Mouse (Mus musculus): ENCODE measurements around the gene Ddx54. TPM values are rescaled to one million over a fixed set of nuclear protein-coding genes. Genes with fewer than 3 reads are reported as not detected.
A peak's percentile ranks its signal among the peaks of the same experiment; 100 is the strongest.

Gene Ddx54
- polyA plus RNA-seq, 1 experiment from 2014 or later: 22.9 TPM

GRCm38 (mm10) chr5:120612822-120613604 lies 474 bp downstream of the Ddx54 start:
- peaks cover 39% of the 10 kb centered on the region for H3K36me3 ChIP-seq
- peak overlapping the region; percentile 76 for H3K27ac ChIP-seq
- peaks cover 6% of the 10 kb centered on the region for H3K9me3 ChIP-seq (replicated peaks)
- peaks cover 27% of the 10 kb centered on the region for H3K4me1 ChIP-seq (replicated peaks)
- H3K4me3 ChIP-seq (replicated peaks): peak overlapping the region; percentile 75
- no peaks in the 10 kb centered on the region for H3K27me3 ChIP-seq
- H3K4me2 ChIP-seq: peak overlapping the region; percentile 83
- ATAC-seq (ENCODE audit: low read depth) (peak; percentile 88), DNase-seq (peak; percentile 100)
- under 1% methylated on average over 69 of the region's 69 CpGs for WGBS (ENCODE audit: insufficient replicate concordance)
- peak overlapping the region; percentile 75 for H3K9ac ChIP-seq

- DNase-seq (no peak), ATAC-seq (ENCODE audit: low read depth) (no peak)
- WGBS (ENCODE audit: insufficient replicate concordance): 86% methylated on average over 4 of the region's 4 CpGs
- Histone ChIP-seq H3K27me3 (no peaks in the 10 kb centered on the region), H3K4me1 (replicated peaks) (peaks cover 25% of the 10 kb centered on the region), H3K9me3 (replicated peaks) (peaks cover 6% of the 10 kb centered on the region), H3K27ac (no peak overlapping the region), H3K4me3 (replicated peaks) (no peak overlapping the region), H3K9ac (no peak overlapping the region), H3K36me3 (peaks cover 61% of the 10 kb centered on the region), H3K4me2 (no peak overlapping the region)
Measured at GRCm38 (mm10) chr5:120615903-120616302, 3.4 kb downstream of the Ddx54 start.

- no peak overlapping the region for H3K4me3 ChIP-seq (replicated peaks)
- ATAC-seq (ENCODE audit: low read depth): no peak
- 88% methylated on average over 12 of the region's 12 CpGs for WGBS (ENCODE audit: insufficient replicate concordance)
- H3K27ac ChIP-seq: no peak overlapping the region
- H3K27me3 ChIP-seq: no peaks in the 10 kb centered on the region
- H3K4me2 ChIP-seq: no peak overlapping the region
- H3K9ac ChIP-seq: no peak overlapping the region
- peaks cover 6% of the 10 kb centered on the region for H3K9me3 ChIP-seq (replicated peaks)
- peaks cover 8% of the 10 kb centered on the region for H3K4me1 ChIP-seq (replicated peaks)
- H3K36me3 ChIP-seq: peaks cover 90% of the 10 kb centered on the region
- no peak for DNase-seq
Measured at GRCm38 (mm10) chr5:120618778-120619177, 6.2 kb downstream of the Ddx54 start.

- WGBS (ENCODE audit: insufficient replicate concordance): 17% methylated on average over 5 of the region's 5 CpGs
- Histone ChIP-seq H3K27me3 (no peaks in the 10 kb centered on the region), H3K4me3 (replicated peaks) (no peak overlapping the region), H3K36me3 (peaks cover 94% of the 10 kb centered on the region), H3K4me1 (replicated peaks) (peaks cover 4% of the 10 kb centered on the region), H3K9me3 (replicated peaks) (peaks cover 6% of the 10 kb centered on the region), H3K4me2 (no peak overlapping the region), H3K27ac (no peak overlapping the region), H3K9ac (no peak overlapping the region)
- DNase-seq (peak; percentile 46), ATAC-seq (ENCODE audit: low read depth) (no peak)
Measured at GRCm38 (mm10) chr5:120619201-120619600, 6.7 kb downstream of the Ddx54 start.

- peaks cover 6% of the 10 kb centered on the region for H3K9me3 ChIP-seq (replicated peaks)
- no peaks in the 10 kb centered on the region for H3K4me1 ChIP-seq (replicated peaks)
- ATAC-seq (ENCODE audit: low read depth) (peak; percentile 8; the same call in 1 of the 2 replicates), DNase-seq (peak; percentile 70)
- H3K4me2 ChIP-seq: no peak overlapping the region
- H3K27me3 ChIP-seq: no peaks in the 10 kb centered on the region
- no peak overlapping the region for H3K27ac ChIP-seq
- H3K9ac ChIP-seq: no peak overlapping the region
- no peak overlapping the region for H3K4me3 ChIP-seq (replicated peaks)
- H3K36me3 ChIP-seq: peaks cover 100% of the 10 kb centered on the region
- 66% methylated on average over 18 of the region's 18 CpGs for WGBS (ENCODE audit: insufficient replicate concordance)
Measured at GRCm38 (mm10) chr5:120620375-120621077, 8.0 kb downstream of the Ddx54 start.

GRCm38 (mm10) chr5:120621078-120621765 lies 8.7 kb downstream of the Ddx54 start:
- no peaks in the 10 kb centered on the region for H3K27me3 ChIP-seq
- no peak overlapping the region for H3K9ac ChIP-seq
- no peaks in the 10 kb centered on the region for H3K4me1 ChIP-seq (replicated peaks)
- H3K9me3 ChIP-seq (replicated peaks): no peaks in the 10 kb centered on the region
- H3K36me3 ChIP-seq: peaks cover 100% of the 10 kb centered on the region
- 80% methylated on average over 23 of the region's 23 CpGs for WGBS (ENCODE audit: insufficient replicate concordance)
- H3K27ac ChIP-seq: no peak overlapping the region
- no peak overlapping the region for H3K4me2 ChIP-seq
- no peak for DNase-seq
- no peak for ATAC-seq (ENCODE audit: low read depth)
- H3K4me3 ChIP-seq (replicated peaks): no peak overlapping the region

- Histone ChIP-seq H3K4me2 (no peak overlapping the region), H3K4me3 (replicated peaks) (no peak overlapping the region), H3K9ac (no peak overlapping the region), H3K4me1 (replicated peaks) (no peaks in the 10 kb centered on the region; the same call in 1 of the 2 replicates), H3K27ac (no peak overlapping the region), H3K36me3 (peaks cover 100% of the 10 kb centered on the region), H3K9me3 (replicated peaks) (no peaks in the 10 kb centered on the region), H3K27me3 (no peaks in the 10 kb centered on the region)
- DNase-seq (no peak), ATAC-seq (ENCODE audit: low read depth) (no peak)
- WGBS (ENCODE audit: insufficient replicate concordance): 79% methylated on average over 10 of the region's 10 CpGs
Measured at GRCm38 (mm10) chr5:120621846-120622197, 9.3 kb downstream of the Ddx54 start.

GRCm38 (mm10) chr5:120622198-120622851 lies 9.8 kb downstream of the Ddx54 start:
- no peak for DNase-seq
- Histone ChIP-seq H3K9me3 (replicated peaks) (no peaks in the 10 kb centered on the region), H3K27me3 (no peaks in the 10 kb centered on the region), H3K36me3 (peaks cover 100% of the 10 kb centered on the region), H3K4me1 (replicated peaks) (no peaks in the 10 kb centered on the region; the same call in 1 of the 2 replicates), H3K4me2 (no peak overlapping the region), H3K4me3 (replicated peaks) (no peak overlapping the region), H3K9ac (no peak overlapping the region), H3K27ac (no peak overlapping the region)
- WGBS (ENCODE audit: insufficient replicate concordance): 80% methylated on average over 5 of the region's 5 CpGs
- ATAC-seq (ENCODE audit: low read depth): no peak

GRCm38 (mm10) chr5:120624427-120624826 lies 11.9 kb downstream of the Ddx54 start:
- Histone ChIP-seq H3K36me3 (peaks cover 88% of the 10 kb centered on the region), H3K4me2 (no peak overlapping the region), H3K4me1 (replicated peaks) (peaks cover 10% of the 10 kb centered on the region), H3K27ac (no peak overlapping the region), H3K9ac (no peak overlapping the region), H3K9me3 (replicated peaks) (no peaks in the 10 kb centered on the region), H3K27me3 (0 out of 2 replicates have a peak, but pooled peaks cover 2% of the 10 kb centered on the region), H3K4me3 (replicated peaks) (no peak overlapping the region)
- DNase-seq (no peak), ATAC-seq (ENCODE audit: low read depth) (no peak)
- 81% methylated on average over 10 of the region's 10 CpGs for WGBS (ENCODE audit: insufficient replicate concordance)

- Histone ChIP-seq H3K4me1 (replicated peaks) (peaks cover 10% of the 10 kb centered on the region), H3K27ac (no peak overlapping the region), H3K9me3 (replicated peaks) (no peaks in the 10 kb centered on the region), H3K4me3 (replicated peaks) (no peak overlapping the region), H3K27me3 (peaks cover 22% of the 10 kb centered on the region), H3K4me2 (no peak overlapping the region), H3K36me3 (peaks cover 68% of the 10 kb centered on the region), H3K9ac (no peak overlapping the region)
- ATAC-seq (ENCODE audit: low read depth) (peak; percentile 70), DNase-seq (peak; percentile 33)
- WGBS (ENCODE audit: insufficient replicate concordance): 59% methylated on average over 19 of the region's 19 CpGs
Measured at GRCm38 (mm10) chr5:120626399-120626798, 13.9 kb downstream of the Ddx54 start.
